Mouse (Mus musculus) urinary bladder, postnatal 4 days (tissue): ENCODE measurements around the gene Olfr1282.
"Not testable (repeated sequence)": the region's sequence is repeated elsewhere in the genome, so short reads cannot be mapped to it uniquely, and the experiment has no call there.

ENCODE experiments used
- DNase-seq, 2 experiments: peaks; one replicate each; pipeline ENCODE4 v3.0.0; 2021 to 2022; ENCODE audit warnings: low spot score in 2 of 2

The Olfr1282 gene

GRCm38 (mm10) chr2:111335976-111336375 is at the start of gene Olfr1282:
Gene Olfr1282, minus strand, starts transcription at chr2:111336076.
- no peak for DNase-seq

DNA sequence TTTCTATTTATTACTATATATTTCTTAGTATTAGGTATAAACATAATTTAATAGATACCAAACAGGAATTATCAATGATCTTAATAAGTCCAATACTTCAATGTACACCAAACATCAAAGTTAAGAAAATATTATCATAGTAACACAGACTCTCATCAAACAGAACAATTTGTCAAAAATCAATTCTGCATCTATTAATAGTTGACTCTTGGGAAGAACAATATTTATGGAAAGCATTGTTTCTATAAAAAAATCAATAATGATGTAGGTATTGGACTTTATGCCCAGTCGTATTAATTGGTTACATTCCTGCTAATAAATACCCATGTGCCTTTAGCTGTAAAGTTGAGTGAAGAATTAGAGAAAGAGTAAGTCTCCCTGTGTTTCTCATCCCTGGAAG is 39.3 kb upstream of the Olfr1282 start, which contains the start of gene Olfr1284:
TSS of gene Olfr1284 (plus strand) at position 301 of the 400 bp plus-strand sequence.
- no peak for DNase-seq

DNA sequence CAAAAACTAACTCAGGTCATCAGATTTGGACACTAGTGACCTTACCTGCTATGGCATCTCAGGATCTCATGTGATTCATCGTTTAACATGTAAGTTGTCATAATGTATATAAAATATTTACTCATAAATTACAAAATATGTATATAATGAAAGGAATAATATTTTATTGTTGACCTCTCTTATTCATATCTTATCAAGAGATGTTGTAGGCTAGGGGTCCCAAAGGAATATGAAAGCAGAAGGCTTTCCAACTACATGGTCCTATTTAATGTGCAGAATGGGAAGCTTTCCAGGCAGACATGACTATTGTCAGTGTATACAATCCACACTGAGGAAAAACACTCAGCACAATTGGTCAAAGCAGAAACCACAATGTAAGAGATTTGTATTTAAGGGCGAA is 30.6 kb upstream of the Olfr1282 start, which contains the start of gene Olfr1283:
TSS of gene Olfr1283 (plus strand) at position 301 of the 400 bp plus-strand sequence.
- no peak for DNase-seq

GRCm38 (mm10) chr2:111333721-111334120 is 2.2 kb downstream of the Olfr1282 start:
- not testable (repeated sequence) for DNase-seq

DNA sequence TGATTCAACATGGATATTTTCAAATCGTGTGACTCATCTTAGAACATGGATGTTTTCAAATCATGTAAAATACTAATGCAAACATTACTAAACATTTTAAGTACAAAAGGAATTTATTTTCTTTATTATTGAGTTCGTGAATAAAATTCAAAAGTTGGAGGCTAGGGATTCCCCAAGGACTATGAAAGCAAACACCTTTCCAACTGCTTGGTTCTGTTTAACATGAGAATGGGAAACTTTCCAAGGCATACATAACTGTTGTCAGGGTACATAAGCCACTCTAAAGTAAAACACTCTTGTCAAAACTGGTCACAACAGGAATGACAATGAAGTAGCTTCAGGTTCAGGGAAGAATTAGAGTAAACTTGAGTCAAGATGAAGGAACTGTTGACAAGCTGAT is 9.7 kb downstream of the Olfr1282 start, which contains the start of gene Olfr1281:
TSS of gene Olfr1281 (plus strand) at position 301 of the 400 bp plus-strand sequence.
- no peak for DNase-seq

GRCm38 (mm10) chr2:111313717-111314116 is 22.2 kb downstream of the Olfr1282 start, which contains the start of gene Olfr1280:
Gene Olfr1280, plus strand, starts transcription at chr2:111314017.
- DNase-seq, result no peak

- DNase-seq, result no peak
Measured at GRCm38 (mm10) chr2:111300374-111300773, 35.5 kb downstream of the Olfr1282 start, which contains the start of gene Olfr1279. Gene Olfr1279, plus strand, starts transcription at chr2:111300635.

DNA sequence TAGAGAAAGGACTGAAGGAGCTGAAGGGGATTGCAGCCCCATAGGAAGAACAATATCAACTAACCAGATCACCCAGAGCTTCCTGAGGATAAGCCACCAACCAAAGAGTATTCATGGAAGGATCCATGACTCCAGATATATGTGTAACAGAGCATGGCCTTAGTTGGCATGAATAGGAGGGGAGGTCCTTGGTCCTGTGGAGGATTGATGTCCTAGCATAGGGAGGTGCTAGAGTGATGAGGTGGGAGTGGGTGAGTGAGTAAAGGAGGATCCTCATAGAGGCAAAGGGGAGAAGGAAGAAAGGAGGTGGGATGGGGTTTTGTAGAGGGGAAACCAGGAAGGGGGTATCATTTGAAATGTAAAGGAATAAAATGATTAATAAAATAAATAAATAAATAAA is 37.3 kb downstream of the Olfr1282 start:
- DNase-seq, result no peak

- DNase-seq, result no peak
Measured at GRCm38 (mm10) chr2:111289836-111290235, 46.0 kb downstream of the Olfr1282 start, which contains the start of gene Olfr1278. Gene Olfr1278, plus strand, starts transcription at chr2:111290136.
